9 mouse cellular contexts compared by ENCODE assay signal in the genomic region with DNA sequence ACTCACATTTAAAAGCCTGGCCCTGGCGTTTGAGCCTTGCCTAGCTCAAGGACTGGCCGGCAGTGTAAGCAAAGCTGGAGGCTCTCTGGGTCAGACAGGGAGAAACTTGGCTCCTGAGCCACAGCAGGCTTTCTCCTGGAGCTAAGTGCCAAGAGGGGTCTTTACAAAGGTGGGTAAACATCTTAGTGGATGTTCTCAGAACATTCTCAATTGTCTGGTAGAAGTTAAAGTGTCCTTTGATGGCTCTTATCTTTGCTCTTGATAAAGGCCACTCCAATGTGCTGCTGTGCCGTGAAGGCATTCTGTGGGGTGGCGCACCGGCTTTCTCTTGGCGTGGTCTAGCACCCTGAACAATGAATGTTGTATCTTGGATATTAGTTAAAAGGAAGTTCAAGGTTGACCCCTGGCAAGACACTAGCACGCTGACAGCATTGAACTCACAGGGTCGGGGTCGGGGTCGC. TPM values are rescaled to one million over a fixed set of nuclear protein-coding genes. Genes with fewer than 3 reads are reported as not detected.
A peak's percentile ranks its signal among the peaks of the same experiment; 100 is the strongest.
DNase-seq lines count a peak whose midpoint lies in the region; ATAC-seq and TF ChIP-seq lines count a peak whose summit lies in the region.
"Had no signal": no experiment of that assay in that cellular context is flagged by ENCODE, and none has a peak within 500 bp of the region (broad histone marks: within the 10 kb centered on the region; RNA-seq: fewer than 3 reads in every experiment).

No protein-coding gene starts in this region.

- H3K9me3 ChIP-seq in forebrain, embryonic 10.5 days: no peaks in the 10 kb centered on the region
- no peaks in the 10 kb centered on the region for H3K9me3 ChIP-seq in forebrain, embryonic 16.5 days (ENCODE audit: control insufficient read depth, low read length)
- H3K9me3 ChIP-seq in G1E (replicated peaks): no peaks in the 10 kb centered on the region
- H3K9me3 ChIP-seq in intestine, embryonic 14.5 days (ENCODE audit: control insufficient read depth, low read length): no peaks in the 10 kb centered on the region

- H3K4me1 ChIP-seq in forebrain, embryonic 10.5 days: peaks cover 49% of the 10 kb centered on the region
- peaks cover 21% of the 10 kb centered on the region for H3K4me1 ChIP-seq in forebrain, embryonic 16.5 days (replicated peaks; ENCODE audit: control insufficient read depth, insufficient read depth, low read length)
- H3K4me1 ChIP-seq in G1E (ENCODE audit: insufficient read depth, low read depth, low read length): peaks cover 36% of the 10 kb centered on the region
- peaks cover 20% of the 10 kb centered on the region for H3K4me1 ChIP-seq in intestine, embryonic 14.5 days (replicated peaks; ENCODE audit: control insufficient read depth, insufficient read depth, low read length)

- no peak for DNase-seq in forebrain, embryonic 10.5 days (ENCODE audit: extremely low spot score, low spot score)
- DNase-seq in G1E (ENCODE audit: low spot score): no peak
- DNase-seq in intestine, embryonic 14.5 days (ENCODE audit: low spot score): peak; percentile 49
- DNase-seq in lung, postnatal 36 days: peak; percentile 53
- no peak for DNase-seq in left cerebral cortex, adult 9 months (ENCODE audit: low spot score in 2 of 2)
- no peak for DNase-seq in thymus, postnatal 10 days (ENCODE audit: low spot score in 2 of 2)
- DNase-seq in cerebellum, adult 8-10 months: no peak
- DNase-seq: adrenal gland, adult 2 months had no signal

- peaks cover 30% of the 10 kb centered on the region for H3K36me3 ChIP-seq in forebrain, embryonic 10.5 days (replicated peaks)
- H3K36me3 ChIP-seq in forebrain, embryonic 16.5 days (ENCODE audit: control insufficient read depth, insufficient read depth): no peaks in the 10 kb centered on the region
- H3K36me3 ChIP-seq in G1E (replicated peaks): peaks cover 25% of the 10 kb centered on the region
- peaks cover 38% of the 10 kb centered on the region for H3K36me3 ChIP-seq in intestine, embryonic 14.5 days (ENCODE audit: control insufficient read depth, insufficient read depth, low read length)

- H3K27me3 ChIP-seq in forebrain, embryonic 10.5 days (ENCODE audit: poor library complexity, severe bottlenecking): peaks cover 6% of the 10 kb centered on the region
- no peaks in the 10 kb centered on the region for H3K27me3 ChIP-seq in forebrain, embryonic 16.5 days (replicated peaks; ENCODE audit: control insufficient read depth, insufficient read depth, low read length)
- H3K27me3 ChIP-seq in G1E (ENCODE audit: insufficient read depth, low read length): peaks cover 31% of the 10 kb centered on the region
- H3K27me3 ChIP-seq in intestine, embryonic 14.5 days (replicated peaks; ENCODE audit: control insufficient read depth, insufficient read depth, low read length): no peaks in the 10 kb centered on the region

- H3K4me2 ChIP-seq in forebrain, embryonic 16.5 days (ENCODE audit: low read length): no peak overlapping the region; the same call in 1 of the 2 replicates
- H3K4me2 ChIP-seq in intestine, embryonic 14.5 days (ENCODE audit: low read length): peak overlapping the region; percentile 71

- H3K9ac ChIP-seq in forebrain, embryonic 16.5 days (replicated peaks; ENCODE audit: low read depth, low read length): no peak overlapping the region
- peak overlapping the region; percentile 51 for H3K9ac ChIP-seq in intestine, embryonic 14.5 days (ENCODE audit: low read length)

- H3K4me3 ChIP-seq in forebrain, embryonic 10.5 days: peak overlapping the region; percentile 62; the same call in 1 of the 2 replicates
- no peak overlapping the region for H3K4me3 ChIP-seq in forebrain, embryonic 16.5 days (replicated peaks; ENCODE audit: low read length)
- peak overlapping the region; percentile 78; the same call in 1 of the 2 replicates for H3K4me3 ChIP-seq in G1E (ENCODE audit: low read depth, low read length)
- peak overlapping the region; percentile 47 for H3K4me3 ChIP-seq in intestine, embryonic 14.5 days (ENCODE audit: low read depth, low read length)

- TF ChIP-seq CTCF in G1E (IDR thresholded peaks at IDR 0.05; ENCODE audit: low read depth, low read length): no peak

- 0 out of 2 replicates have a peak overlapping the region, but pooled peaks have one; percentile 87 for H3K27ac ChIP-seq in forebrain, embryonic 10.5 days
- H3K27ac ChIP-seq in forebrain, embryonic 16.5 days (ENCODE audit: low read length): no peak overlapping the region
- H3K27ac ChIP-seq in intestine, embryonic 14.5 days (ENCODE audit: low read depth): 0 out of 2 replicates have a peak overlapping the region, but pooled peaks have one; percentile 73

- WGBS in forebrain, embryonic 10.5 days: 79% methylated on average over 10 of the region's 10 CpGs
- 76% methylated on average over 10 of the region's 10 CpGs for WGBS in forebrain, embryonic 16.5 days
- WGBS in intestine, embryonic 14.5 days: 59% methylated on average over 10 of the region's 10 CpGs

- ATAC-seq in forebrain, embryonic 16.5 days: no peak
- ATAC-seq in G1E (ENCODE audit: extremely low read depth, insufficient number of reproducible peaks, low FRiP score, poor library complexity, severe bottlenecking): no peak
- no peak for ATAC-seq in intestine, embryonic 14.5 days (replicated peaks; ENCODE audit: low FRiP score, low TSS enrichment, low read depth)

RNA-seq across cellular contexts. Expression of a gene that starts 1.4 kb away (rescaled TPM):
- 7.8 and 8.9 TPM in 2 replicates for polyA plus RNA-seq in forebrain, embryonic 10.5 days (2016; fragmentation: Nextera tagmentation; extraction: Ambion mirVana)
- 6.3 and 7.7 TPM in 2 replicates for polyA plus RNA-seq in forebrain, embryonic 16.5 days (2015; fragmentation: Nextera tagmentation; extraction: Ambion mirVana)
- total RNA-seq in G1E (2014; fragmentation: Nextera tagmentation): 22.7 and 29.8 TPM in 2 replicates
- total RNA-seq in G1E (2017): 43.4 TPM in 2 replicates
- polyA plus RNA-seq in G1E (2012): 17.3 and 20.2 TPM in 2 replicates
- 21.6 and 21.9 TPM in 2 replicates for polyA plus RNA-seq in intestine, embryonic 14.5 days (2014; fragmentation: Nextera tagmentation; extraction: Ambion mirVana)

RNA-seq across cellular contexts. Expression of a gene that starts 9.4 kb away (rescaled TPM):
- polyA plus RNA-seq in forebrain, embryonic 10.5 days (2016; fragmentation: Nextera tagmentation; extraction: Ambion mirVana): 78.2 and 78.3 TPM in 2 replicates
- 13.5 and 20.5 TPM in 2 replicates for polyA plus RNA-seq in forebrain, embryonic 16.5 days (2015; fragmentation: Nextera tagmentation; extraction: Ambion mirVana)
- total RNA-seq in G1E (2014; fragmentation: Nextera tagmentation): 0.38 TPM in 1 of 2 replicates, not detected in the other
- 1.0 and 2.6 TPM in 2 replicates for total RNA-seq in G1E (2017)
- 1.2 and 1.3 TPM in 2 replicates for polyA plus RNA-seq in G1E (2012)
- polyA plus RNA-seq in intestine, embryonic 14.5 days (2014; fragmentation: Nextera tagmentation; extraction: Ambion mirVana): 187 and 209 TPM in 2 replicates

RNA-seq across cellular contexts. Expression of a gene that starts 15.0 kb away (rescaled TPM):
- polyA plus RNA-seq in forebrain, embryonic 10.5 days (2016; fragmentation: Nextera tagmentation; extraction: Ambion mirVana): 392 and 397 TPM in 2 replicates
- 216 and 217 TPM in 2 replicates for polyA plus RNA-seq in forebrain, embryonic 16.5 days (2015; fragmentation: Nextera tagmentation; extraction: Ambion mirVana)
- total RNA-seq in G1E (2014; fragmentation: Nextera tagmentation) (309 and 472 TPM in 2 replicates), G1E (2017) (346 and 348 TPM in 2 replicates)
- polyA plus RNA-seq in G1E (2012): 70.6 and 80.1 TPM in 2 replicates
- 482 and 490 TPM in 2 replicates for polyA plus RNA-seq in intestine, embryonic 14.5 days (2014; fragmentation: Nextera tagmentation; extraction: Ambion mirVana)

RNA-seq across cellular contexts. Expression of a gene that starts 22.8 kb away (rescaled TPM):
- 4.8 and 5.0 TPM in 2 replicates for polyA plus RNA-seq in forebrain, embryonic 10.5 days (2016; fragmentation: Nextera tagmentation; extraction: Ambion mirVana)
- 15.8 and 29.0 TPM in 2 replicates for polyA plus RNA-seq in forebrain, embryonic 16.5 days (2015; fragmentation: Nextera tagmentation; extraction: Ambion mirVana)
- total RNA-seq in G1E (2014; fragmentation: Nextera tagmentation) (not detected in 2 replicates), G1E (2017) (0.33 TPM in 1 of 2 replicates, not detected in the other)
- not detected in 2 replicates for polyA plus RNA-seq in G1E (2012)
- polyA plus RNA-seq in intestine, embryonic 14.5 days (2014; fragmentation: Nextera tagmentation; extraction: Ambion mirVana): 10.3 and 14.2 TPM in 2 replicates

RNA-seq across cellular contexts. Expression of a gene that starts 34.1 kb away (rescaled TPM):
- polyA plus RNA-seq in forebrain, embryonic 10.5 days (2016; fragmentation: Nextera tagmentation; extraction: Ambion mirVana): 19.9 and 20.1 TPM in 2 replicates
- 22.7 and 23.3 TPM in 2 replicates for polyA plus RNA-seq in forebrain, embryonic 16.5 days (2015; fragmentation: Nextera tagmentation; extraction: Ambion mirVana)
- total RNA-seq in G1E (2014; fragmentation: Nextera tagmentation) (31.2 and 48.5 TPM in 2 replicates), G1E (2017) (9.9 and 13.0 TPM in 2 replicates)
- polyA plus RNA-seq in G1E (2012): 65.8 and 85.9 TPM in 2 replicates
- 25.4 and 26.4 TPM in 2 replicates for polyA plus RNA-seq in intestine, embryonic 14.5 days (2014; fragmentation: Nextera tagmentation; extraction: Ambion mirVana)

Comparison
In these comparisons a context has a peak if more than half of its experiments do, and no peak if none do; other contexts are left out.
1. DNase-seq: peak in intestine, embryonic 14.5 days (single experiment) and lung, postnatal 36 days (single experiment); none in forebrain, embryonic 10.5 days (single experiment), G1E (single experiment), left cerebral cortex, adult 9 months (0 of 2), thymus, postnatal 10 days (0 of 2) and cerebellum, adult 8-10 months (single experiment).